Mouse (Mus musculus) left cerebral cortex, postnatal 14 days (tissue): ENCODE data around the gene Lama4. TPM values are rescaled to one million over a fixed set of nuclear protein-coding genes. Genes with fewer than 3 reads are reported as not detected.

Experiments used
- DNase-seq, 2 experiments: peaks; one replicate each; pipeline ENCODE4 v3.0.0; 2021 to 2022; ENCODE audit warnings: low spot score in 2 of 2, mixed read lengths in 1 of 2
- intact Hi-C: fragments of 180-260 bp; cut with DNase I; formaldehyde crosslinking; loops from one replicate; pipeline ENCODE4 v1.15.1; 2025
- total RNA-seq, 2 experiments: library from RNA; stranded (reverse); gene quantifications; 2 replicates each; pipeline ENCODE4 v1.2.3; 2021

Lama4 gene
- total RNA-seq, 2 experiments from 2014 or later = 20.3 to 22.6 TPM

DNA sequence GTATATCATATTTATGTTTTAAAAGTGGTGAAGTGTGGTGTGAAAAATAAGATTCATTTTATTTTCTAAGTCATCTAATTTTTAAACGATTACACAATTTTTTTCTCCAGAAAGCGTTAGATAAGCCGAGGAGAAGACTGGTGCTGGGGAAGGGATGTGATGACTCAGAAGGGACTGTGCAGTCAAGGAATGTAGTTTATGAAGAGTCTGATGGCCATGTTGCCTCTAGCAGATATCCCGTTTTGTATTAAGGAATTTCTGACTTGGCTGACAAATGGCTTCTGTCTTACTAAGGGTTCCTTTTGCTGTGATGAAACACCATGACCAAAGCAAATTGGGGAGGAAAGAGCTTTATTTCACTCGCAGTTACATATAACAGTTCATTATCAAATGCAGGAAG, 74.7 kb downstream of the Lama4 start:
- intact Hi-C loops = loop anchor here (2.0 kb wide), 1 partner anchor 163 kb away; no protein-coding TSS in a partner anchor

GRCm38 (mm10) chr10:39044476-39044995, 79.2 kb downstream of the Lama4 start:
- no peak for DNase-seq
- intact Hi-C loops = no loop called here

More for the DNA sequence above, 74.7 kb downstream of the Lama4 start:
- no peak for DNase-seq

- DNase-seq = no peak
- intact Hi-C loops = no loop called here
Observed at GRCm38 (mm10) chr10:39045111-39045510, 79.8 kb downstream of the Lama4 start.

DNA sequence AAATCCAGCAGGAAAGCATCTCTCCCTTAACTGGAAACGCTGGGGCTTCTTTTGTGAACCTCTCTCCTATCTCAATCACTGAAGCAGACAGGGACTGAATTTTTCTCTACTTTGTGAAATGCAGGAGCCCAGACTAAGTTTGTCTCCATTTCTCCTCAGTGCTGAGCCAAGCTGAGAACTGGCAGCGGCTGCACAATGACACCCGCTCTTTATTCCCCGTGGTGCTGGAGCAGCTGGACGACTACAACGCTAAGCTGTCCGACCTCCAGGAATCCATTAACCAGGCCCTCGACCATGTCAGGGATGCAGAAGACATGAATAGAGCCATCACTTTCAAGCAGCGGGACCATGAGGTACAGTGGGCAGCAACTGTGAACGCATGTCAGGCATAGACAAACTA, 82.5 kb downstream of the Lama4 start:
- intact Hi-C loops = no loop called here

GRCm38 (mm10) chr10:39049581-39050294, 84.4 kb downstream of the Lama4 start:
- peak; percentile 19 to 59 for DNase-seq
- intact Hi-C loops = no loop called here

More for the DNA sequence above, 82.5 kb downstream of the Lama4 start:
- no peak for DNase-seq

GRCm38 (mm10) chr10:39056050-39056449, 90.7 kb downstream of the Lama4 start:
- DNase-seq = no peak
- intact Hi-C loops = no loop called here

DNA sequence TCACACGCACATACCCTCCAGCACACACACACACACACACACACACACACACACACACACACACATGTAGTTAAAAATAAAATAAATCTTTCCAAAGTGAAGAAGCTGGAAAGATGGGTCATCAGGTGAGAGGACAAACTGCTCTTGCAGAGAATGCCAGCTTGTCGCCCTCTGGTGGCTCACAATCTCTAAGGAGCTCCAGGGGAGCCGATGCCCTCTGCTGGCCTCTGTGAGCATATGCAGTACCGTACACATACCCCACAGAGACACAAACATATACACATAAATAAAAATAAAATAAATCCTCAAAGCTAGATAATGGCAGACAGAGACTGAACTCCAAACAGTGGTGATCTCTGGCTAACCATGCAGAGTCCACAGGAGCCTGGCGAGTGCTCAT, 99.4 kb downstream of the Lama4 start:
- DNase-seq = peak; percentile 12 to 30
- intact Hi-C loops = no loop called here

DNA sequence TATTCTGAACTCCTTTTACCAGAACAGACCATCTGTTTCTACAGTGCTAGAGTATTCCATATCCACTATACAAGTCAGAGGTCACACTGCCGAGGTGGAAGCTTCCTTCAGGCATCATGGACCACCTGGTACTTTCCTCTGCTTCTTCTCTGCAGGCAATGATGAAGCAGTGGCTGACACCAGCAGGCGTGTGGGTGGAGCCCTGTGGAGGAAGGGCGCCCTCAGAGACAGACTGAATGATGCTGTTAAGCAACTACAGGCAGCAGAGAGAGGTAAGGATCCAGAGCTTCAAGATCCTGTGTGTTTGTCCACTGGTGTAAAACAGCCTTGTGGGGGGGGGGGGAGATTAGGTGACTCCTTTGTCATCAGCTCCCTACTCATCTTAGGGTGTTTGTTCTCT, 100.1 kb downstream of the Lama4 start:
- DNase-seq = peak in 1 of 2 experiments; percentile 20
- intact Hi-C loops = no loop called here

- DNase-seq = no peak
- intact Hi-C loops = no loop called here
Observed at GRCm38 (mm10) chr10:39066061-39066460, 100.7 kb downstream of the Lama4 start.

DNA sequence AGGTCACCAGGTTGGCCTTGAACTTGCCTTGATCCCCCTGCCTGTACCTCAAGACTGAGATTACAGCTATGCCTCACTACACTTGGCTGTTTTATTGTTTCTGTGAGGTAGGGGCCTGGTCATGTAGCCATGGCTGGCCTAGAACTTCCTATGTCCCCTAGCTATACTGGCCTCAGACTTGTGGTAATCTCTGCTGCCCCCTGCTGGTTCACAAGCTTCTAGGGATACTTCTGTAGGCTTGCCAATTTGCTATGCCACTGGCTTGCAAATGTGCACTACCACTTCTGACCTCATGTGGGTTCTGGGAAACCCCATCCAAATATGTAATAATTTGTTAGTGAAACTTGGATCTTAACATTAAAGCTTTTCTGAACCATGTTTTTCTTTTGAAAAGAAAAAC, 101.6 kb downstream of the Lama4 start:
- intact Hi-C loops = no loop called here
- peak; percentile 71 to 77 for DNase-seq

GRCm38 (mm10) chr10:39072048-39072447, 106.7 kb downstream of the Lama4 start:
- no peak for DNase-seq
- intact Hi-C loops = no loop called here

GRCm38 (mm10) chr10:39096981-39097380, 131.7 kb downstream of the Lama4 start:
- peak; percentile 25 to 36 for DNase-seq
- intact Hi-C loops = no loop called here

GRCm38 (mm10) chr10:39098746-39099145, 133.4 kb downstream of the Lama4 start:
- intact Hi-C loops = no loop called here

GRCm38 (mm10) chr10:39104803-39105449, 139.6 kb downstream of the Lama4 start:
- intact Hi-C loops = no loop called here
- DNase-seq = no peak

More at GRCm38 (mm10) chr10:39098746-39099145, 133.4 kb downstream of the Lama4 start:
- no peak for DNase-seq

DNA sequence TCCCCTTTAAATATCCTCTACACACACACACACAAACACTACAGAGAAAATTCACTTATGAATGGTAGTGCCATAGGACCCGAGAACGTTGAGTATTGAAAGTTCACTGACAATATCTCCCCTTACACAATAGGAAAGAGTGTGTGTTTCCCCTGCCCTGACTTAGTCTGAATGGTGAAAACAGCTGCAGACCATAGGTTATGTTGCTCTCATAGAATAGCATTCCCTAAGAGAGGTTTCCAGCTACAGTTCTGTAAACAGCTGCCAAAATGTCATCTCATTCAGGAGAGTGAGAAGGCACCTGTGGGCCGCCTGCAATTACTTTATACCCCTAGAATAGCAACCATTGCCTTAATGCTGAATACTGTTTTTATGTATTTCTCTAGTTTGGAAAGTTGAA, 141.1 kb downstream of the Lama4 start:
- intact Hi-C loops = no loop called here
- no peak for DNase-seq

GRCm38 (mm10) chr10:39106935-39107334, 141.6 kb downstream of the Lama4 start:
- intact Hi-C loops = no loop called here
- DNase-seq = no peak

- no peak for DNase-seq
- intact Hi-C loops = no loop called here
Observed at GRCm38 (mm10) chr10:39108837-39109488, 143.6 kb downstream of the Lama4 start.

- intact Hi-C loops = no loop called here
- no peak for DNase-seq
Observed at GRCm38 (mm10) chr10:39109489-39109874, 144.2 kb downstream of the Lama4 start.

GRCm38 (mm10) chr10:39121412-39121811, 156.1 kb downstream of the Lama4 start:
- DNase-seq = peak in 1 of 2 experiments; percentile 21
- intact Hi-C loops = no loop called here
